Mouse (Mus musculus): ENCODE results near the gene Ngdn.

DNA sequence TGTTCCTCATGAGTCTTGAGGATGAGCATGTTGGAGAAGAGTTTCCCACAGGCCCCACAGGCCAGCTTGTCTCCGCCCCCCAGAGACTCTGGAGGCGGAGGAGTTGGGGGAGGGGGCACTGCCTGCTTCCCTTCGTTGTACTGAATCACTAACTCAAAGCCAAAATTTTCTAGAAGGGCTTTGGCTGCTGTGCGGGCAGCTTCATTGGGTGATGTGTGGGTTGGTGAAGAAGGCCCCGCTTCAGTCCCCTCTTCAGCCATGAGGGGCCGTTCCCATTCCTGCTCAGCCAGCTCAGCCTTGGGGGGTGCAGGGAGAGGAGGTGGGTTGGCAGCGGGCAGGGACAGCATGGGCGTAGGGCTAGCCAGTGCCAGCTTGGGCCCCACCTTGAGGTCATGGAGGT lies 50.8 kb downstream of the Ngdn start:
- TF ChIP-seq ZNF384 (IDR thresholded peaks at IDR 0.05; ENCODE audit: low read depth, low read length) (no peak), HCFC1 (IDR thresholded peaks at IDR 0.05; ENCODE audit: borderline replicate concordance, insufficient read depth, low read length) (no peak), MAFK (IDR thresholded peaks at IDR 0.05; ENCODE audit: insufficient read depth, low read depth, low read length) (no peak), CHD2 (IDR thresholded peaks at IDR 0.05; ENCODE audit: low read depth, low read length) (no peak)
